Mouse (Mus musculus) embryonic facial prominence, embryonic 15.5 days (tissue): Measurements from ENCODE around the gene Lig3. TPM values are rescaled to one million over a fixed set of nuclear protein-coding genes. Genes with fewer than 3 reads are reported as not detected.

ENCODE experiments used
- ATAC-seq: fragments of 200-750 bp; cut with Nextera tagmentation; 2 replicates; pipeline ENCODE4 v1.8.0; 2017; ENCODE audit warnings: low read depth, moderate TSS enrichment; ENCODE audit not compliant: insufficient number of reproducible peaks, low FRiP score, low TSS enrichment
- H3K27ac ChIP-seq: fragments of 300-500 bp; sonication (generic); replicated peaks from 2 replicates; pipeline ENCODE4 v1.5.1; 2015; ENCODE audit warnings: mild to moderate bottlenecking, inconsistent platforms
- H3K27me3 ChIP-seq: fragments of 300-500 bp; sonication (generic); 2 replicates; pipeline ENCODE4 v1.6.1; 2015; ENCODE audit warnings: inconsistent platforms
- H3K36me3 ChIP-seq: fragments of 300-500 bp; sonication (generic); 2 replicates; pipeline ENCODE4 v1.6.1; 2015; ENCODE audit warnings: mild to moderate bottlenecking, inconsistent platforms
- H3K4me1 ChIP-seq: fragments of 300-500 bp; sonication (generic); 2 replicates; pipeline ENCODE4 v1.6.1; 2015; ENCODE audit warnings: inconsistent platforms
- H3K4me2 ChIP-seq: fragments of 300-500 bp; sonication (generic); replicated peaks from 2 replicates; pipeline ENCODE4 v1.6.1; 2015; ENCODE audit warnings: mild to moderate bottlenecking, inconsistent platforms
- H3K4me3 ChIP-seq: fragments of 300-500 bp; sonication (generic); replicated peaks from 2 replicates; pipeline ENCODE4 v1.5.1; 2015; ENCODE audit warnings: mild to moderate bottlenecking, inconsistent platforms
- H3K9ac ChIP-seq: fragments of 300-500 bp; sonication (generic); 2 replicates; pipeline ENCODE4 v1.6.1; 2015; ENCODE audit warnings: inconsistent platforms
- H3K9me3 ChIP-seq: fragments of 300-500 bp; sonication (generic); replicated peaks from 2 replicates; pipeline ENCODE4 v1.6.1; 2016; ENCODE audit warnings: inconsistent platforms
- WGBS: fragments of 180-500 bp; shearing (Covaris S2); methylation state at CpG from one replicate; pipeline ENCODE4 v1.1.7; 2015; 5-methylcytosine and 5-hydroxymethylcytosine counted together
- polyA plus RNA-seq: library from polyadenylated mRNA; unstranded; fragments of >200 nt; fragmentation: Nextera tagmentation; extraction: Ambion mirVana; gene quantifications from 2 replicates; pipeline ENCODE4 v1.2.1, GENCODE M21; 2015

The Lig3 gene
- polyA plus RNA-seq, 1 experiment from 2014 or later: 26.5 TPM

DNA sequence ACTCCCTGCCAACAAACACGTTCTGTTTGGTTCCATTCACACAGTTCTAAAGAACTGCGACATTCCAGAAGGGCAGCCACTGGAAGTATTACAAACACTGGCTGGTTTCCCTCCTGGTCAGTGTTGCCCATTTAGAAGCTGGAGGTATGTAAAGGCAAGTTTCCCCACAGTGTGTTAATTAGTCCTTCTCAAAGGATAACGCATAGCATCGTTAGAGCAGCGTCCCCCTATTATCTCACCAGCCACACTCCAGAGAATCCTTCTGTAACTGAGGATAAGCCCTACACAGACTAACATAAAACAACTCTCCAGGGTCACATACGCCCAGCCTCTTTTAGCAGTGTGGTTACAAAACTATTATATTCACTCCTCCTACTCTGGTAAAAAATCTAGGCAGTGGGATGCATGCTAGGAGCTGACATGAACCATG is 66.7 kb downstream of the Lig3 start:
- H3K27me3 ChIP-seq: no peaks in the 10 kb centered on the region
- no peak for ATAC-seq
- WGBS: 43% methylated on average over 6 of the region's 6 CpGs
- H3K36me3 ChIP-seq: no peaks in the 10 kb centered on the region
- no peak overlapping the region for H3K4me2 ChIP-seq
- H3K4me1 ChIP-seq: peaks cover 5% of the 10 kb centered on the region; the same call in 1 of the 2 replicates
- H3K27ac ChIP-seq: no peak overlapping the region
- H3K9ac ChIP-seq: no peak overlapping the region
- H3K9me3 ChIP-seq: no peaks in the 10 kb centered on the region
- no peak overlapping the region for H3K4me3 ChIP-seq

- Histone ChIP-seq H3K36me3 (no peaks in the 10 kb centered on the region), H3K9me3 (no peaks in the 10 kb centered on the region), H3K27me3 (no peaks in the 10 kb centered on the region), H3K4me1 (peaks cover 5% of the 10 kb centered on the region; the same call in 1 of the 2 replicates), H3K9ac (no peak overlapping the region), H3K4me2 (no peak overlapping the region), H3K4me3 (no peak overlapping the region), H3K27ac (no peak overlapping the region)
- ATAC-seq: no peak
- 47% methylated on average over 5 of the region's 5 CpGs for WGBS
Measured at GRCm38 (mm10) chr11:82850259-82850658, 69.4 kb downstream of the Lig3 start.

DNA sequence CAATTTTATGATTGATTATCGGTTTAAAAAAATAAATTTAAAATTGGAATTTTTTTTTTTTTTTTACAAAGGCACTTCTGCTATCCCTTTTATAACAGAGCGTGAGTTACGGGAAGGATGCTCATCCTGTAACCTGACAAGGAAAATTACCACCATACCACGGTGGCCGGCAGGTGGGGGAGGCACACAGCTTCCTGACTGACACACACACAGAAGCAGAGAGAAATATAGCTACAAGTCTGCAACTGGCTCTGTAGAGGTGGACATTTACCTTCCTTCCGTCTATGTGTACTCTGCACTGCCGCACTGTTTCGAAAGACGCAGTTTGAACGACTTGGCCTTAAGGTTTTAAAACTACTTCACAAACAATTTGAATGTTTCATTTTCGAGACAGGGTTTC is 71.2 kb downstream of the Lig3 start:
- no peak overlapping the region for H3K27ac ChIP-seq
- H3K4me2 ChIP-seq: no peak overlapping the region
- no peaks in the 10 kb centered on the region for H3K4me1 ChIP-seq
- no peak overlapping the region for H3K9ac ChIP-seq
- no peaks in the 10 kb centered on the region for H3K27me3 ChIP-seq
- no peak for ATAC-seq
- H3K4me3 ChIP-seq: no peak overlapping the region
- H3K9me3 ChIP-seq: no peaks in the 10 kb centered on the region
- no peaks in the 10 kb centered on the region for H3K36me3 ChIP-seq
- WGBS: 81% methylated on average over 11 of the region's 11 CpGs

DNA sequence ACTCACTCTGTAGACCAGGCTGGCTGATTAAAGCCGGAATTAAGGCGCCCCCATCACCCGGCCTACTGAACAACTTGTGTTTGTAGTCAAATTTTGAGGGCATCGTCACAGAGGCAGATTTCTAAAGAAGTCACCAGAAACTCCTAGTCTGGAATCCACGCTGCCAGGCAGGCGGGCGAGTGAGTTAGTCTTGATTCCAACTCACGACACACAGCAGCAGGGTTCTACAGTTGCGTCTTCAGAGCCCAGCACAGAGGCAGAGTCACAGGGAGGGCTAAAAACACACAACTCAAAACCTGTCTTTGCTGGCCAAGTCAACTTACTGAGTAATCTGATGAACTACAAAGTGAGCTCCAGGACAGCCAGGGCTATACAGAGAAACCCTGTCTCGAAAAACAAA is 71.6 kb downstream of the Lig3 start:
- 84% methylated on average over 10 of the region's 10 CpGs for WGBS
- Histone ChIP-seq H3K4me1 (no peaks in the 10 kb centered on the region), H3K9me3 (no peaks in the 10 kb centered on the region)

DNA sequence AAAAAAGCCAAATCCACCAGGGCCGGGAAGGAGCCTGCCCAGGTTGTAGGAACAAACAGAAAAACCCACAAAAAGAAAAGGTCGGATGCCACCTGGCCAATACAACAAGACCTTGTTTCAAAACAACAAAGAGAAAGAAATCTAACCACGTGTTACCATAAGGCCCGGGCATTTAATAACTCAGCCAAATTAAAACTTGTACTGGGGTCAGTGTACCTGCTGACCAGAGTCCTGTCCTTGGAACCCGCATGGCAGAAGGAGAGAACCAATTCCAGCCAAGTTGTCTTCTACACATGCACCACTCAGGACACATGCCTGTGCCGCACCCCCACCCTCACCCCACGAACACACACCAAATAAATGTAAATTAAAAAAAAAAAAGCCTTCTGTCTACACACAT is 72.0 kb downstream of the Lig3 start:
- H3K27me3 ChIP-seq: no peaks in the 10 kb centered on the region
- H3K4me3 ChIP-seq: no peak overlapping the region
- H3K9ac ChIP-seq: no peak overlapping the region
- no peak overlapping the region for H3K4me2 ChIP-seq
- no peaks in the 10 kb centered on the region for H3K36me3 ChIP-seq
- no peaks in the 10 kb centered on the region for H3K4me1 ChIP-seq
- 84% methylated on average over 7 of the region's 7 CpGs for WGBS
- H3K9me3 ChIP-seq: no peaks in the 10 kb centered on the region
- no peak for ATAC-seq
- H3K27ac ChIP-seq: no peak overlapping the region

More for the DNA sequence above, 71.6 kb downstream of the Lig3 start:
- Histone ChIP-seq H3K36me3 (no peaks in the 10 kb centered on the region), H3K27me3 (no peaks in the 10 kb centered on the region), H3K4me3 (no peak overlapping the region), H3K9ac (no peak overlapping the region), H3K27ac (no peak overlapping the region), H3K4me2 (no peak overlapping the region)
- no peak for ATAC-seq

Other genes starting within 250 kb of the Lig3 start
- gene Cct6b, start 16.8 kb upstream of the Lig3 start, polyA plus RNA-seq: 0.27 and 0.28 TPM in 2 replicates
- gene Zfp830, start 16.8 kb upstream of the Lig3 start, polyA plus RNA-seq: 37.7 and 42.3 TPM in 2 replicates
- 12.5 and 15.3 TPM in 2 replicates for gene Rffl, start 90.1 kb downstream of the Lig3 start, polyA plus RNA-seq
- 14.3 and 14.9 TPM in 2 replicates for gene Rad51d, start 109.5 kb downstream of the Lig3 start, polyA plus RNA-seq
- gene Fndc8, start 111.0 kb downstream of the Lig3 start, polyA plus RNA-seq: 0.39 and 0.51 TPM in 2 replicates
- 35.2 and 38.4 TPM in 2 replicates for gene Nle1, start 127.3 kb downstream of the Lig3 start, polyA plus RNA-seq
- 18.9 and 28.4 TPM in 2 replicates for gene Unc45b, start 129.4 kb downstream of the Lig3 start, polyA plus RNA-seq
- 2.6 and 2.7 TPM in 2 replicates for gene Slfn5, start 170.2 kb downstream of the Lig3 start, polyA plus RNA-seq
- 14.9 and 15.0 TPM in 2 replicates for gene Slfn9, start 210.7 kb downstream of the Lig3 start, polyA plus RNA-seq
- 0.76 and 1.0 TPM in 2 replicates for gene Slfn8, start 239.7 kb downstream of the Lig3 start, polyA plus RNA-seq